Mouse (Mus musculus) hindbrain, embryonic 11.5 days (tissue): ENCODE data around the gene Afg3l1. TPM values are rescaled to one million over a fixed set of nuclear protein-coding genes. Genes with fewer than 3 reads are reported as not detected.
"Not testable (repeated sequence)": the region's sequence is repeated elsewhere in the genome, so short reads cannot be mapped to it uniquely, and the experiment has no call there.

Experiments
- ATAC-seq: fragments of 200-750 bp; cut with Nextera tagmentation; 2 replicates; pipeline ENCODE4 v1.8.0; 2017; ENCODE audit warnings: mild to moderate bottlenecking, moderate TSS enrichment, moderate library complexity; ENCODE audit not compliant: low FRiP score
- DNase-seq: peaks from one replicate; pipeline ENCODE4 v3.0.0-alpha.2; 2015; ENCODE audit warnings: low spot score
- H3K27ac ChIP-seq: fragments of 300-500 bp; sonication (generic); 2 replicates; pipeline ENCODE4 v1.5.1; 2014; ENCODE audit warnings: mild to moderate bottlenecking, low read depth, low read length
- H3K27me3 ChIP-seq: fragments of 300-500 bp; sonication (generic); 2 replicates; pipeline ENCODE4 v1.6.1; 2014; ENCODE audit warnings: mild to moderate bottlenecking, low read length, moderate library complexity, mixed read lengths; ENCODE audit not compliant: control insufficient read depth, insufficient read depth
- H3K36me3 ChIP-seq: fragments of 300-500 bp; sonication (generic); 2 replicates; pipeline ENCODE4 v1.6.1; 2014; ENCODE audit warnings: mild to moderate bottlenecking, low read length, moderate library complexity, mixed read lengths; ENCODE audit not compliant: control insufficient read depth, insufficient read depth
- H3K4me1 ChIP-seq: fragments of 300-500 bp; sonication (generic); replicated peaks from 2 replicates; pipeline ENCODE4 v1.6.1; 2014; ENCODE audit warnings: low read length, mixed read lengths; ENCODE audit not compliant: control insufficient read depth, insufficient read depth
- H3K4me2 ChIP-seq: fragments of 300-500 bp; sonication (generic); replicated peaks from 2 replicates; pipeline ENCODE4 v1.6.1; 2014; ENCODE audit warnings: mild to moderate bottlenecking, low read depth, low read length
- H3K4me3 ChIP-seq: fragments of 300-500 bp; sonication (generic); 2 replicates; pipeline ENCODE4 v1.5.1; 2014; ENCODE audit warnings: low read depth, low read length
- H3K9ac ChIP-seq: fragments of 300-500 bp; sonication (generic); 2 replicates; pipeline ENCODE4 v1.6.1; 2014; ENCODE audit warnings: low read depth, low read length
- H3K9me3 ChIP-seq: fragments of 300-500 bp; sonication (generic); 2 replicates; pipeline ENCODE4 v1.6.1; 2016; ENCODE audit warnings: low read length; ENCODE audit not compliant: control insufficient read depth
- WGBS: fragments of 180-500 bp; shearing (Covaris S2); extraction: QIAGEN DNeasy Blood & Tissue Kit; methylation state at CpG from one replicate; pipeline ENCODE4 v1.1.7; 2014; 5-methylcytosine and 5-hydroxymethylcytosine counted together
- polyA plus RNA-seq: library from polyadenylated mRNA; unstranded; fragments of >200 nt; fragmentation: Nextera tagmentation; extraction: Ambion mirVana; gene quantifications from 2 replicates; pipeline ENCODE4 v1.2.1, GENCODE M21; 2014

Afg3l1 gene
- polyA plus RNA-seq, 1 experiment from 2014 or later: 30.7 TPM

DNA sequence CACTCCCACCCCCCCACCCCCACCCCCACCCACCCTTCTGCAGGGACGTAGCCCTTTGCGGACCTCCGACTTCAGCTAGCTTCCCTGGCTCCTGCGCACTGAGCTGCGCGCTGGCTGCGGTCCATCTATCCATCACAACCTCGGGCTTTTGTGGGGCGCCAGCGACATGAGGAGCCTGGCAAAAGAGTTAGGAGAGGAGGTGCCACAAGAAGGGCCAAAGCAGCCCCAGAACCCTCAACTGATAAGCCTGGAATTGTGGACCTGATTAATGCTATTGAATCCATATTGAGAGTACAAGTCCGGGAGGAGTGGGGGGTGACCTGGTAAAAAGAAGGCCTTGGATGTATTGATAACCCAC, 37.8 kb downstream of the Afg3l1 start:
- H3K4me3 ChIP-seq: peak overlapping the region; percentile 78
- 2% methylated on average over 11 of the region's 11 CpGs for WGBS
- H3K9me3 ChIP-seq: no peaks in the 10 kb centered on the region
- peaks cover 4% of the 10 kb centered on the region; the same call in 1 of the 2 replicates for H3K27me3 ChIP-seq
- H3K36me3 ChIP-seq: no peaks in the 10 kb centered on the region
- peaks cover 8% of the 10 kb centered on the region; the same call in 1 of the 2 replicates for H3K4me1 ChIP-seq
- H3K4me2 ChIP-seq: peak overlapping the region; percentile 86
- DNase-seq: no peak
- H3K27ac ChIP-seq: no peak overlapping the region
- peak; percentile 0; the same call in 1 of the 2 replicates for ATAC-seq
- H3K9ac ChIP-seq: no peak overlapping the region

DNA sequence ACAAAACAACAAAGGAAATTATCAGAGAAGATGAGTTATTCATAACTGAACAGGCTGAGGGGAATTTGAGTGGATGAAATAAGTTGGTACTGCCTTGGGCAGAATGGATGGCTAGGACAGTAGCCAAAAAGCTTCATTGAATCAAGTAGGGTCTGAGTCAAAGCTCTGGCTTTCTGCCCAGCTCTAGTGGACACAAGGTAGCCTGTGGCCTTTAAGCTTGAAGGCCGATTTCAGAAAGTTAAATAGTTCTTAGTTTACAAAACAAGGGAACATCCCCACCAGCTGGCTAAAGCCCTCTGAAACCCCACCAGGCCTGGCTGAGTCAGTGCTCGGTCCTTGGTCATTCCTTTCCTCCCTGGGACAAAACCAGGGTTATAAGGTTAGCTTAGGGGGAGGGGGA, 38.9 kb downstream of the Afg3l1 start:
- peaks cover 4% of the 10 kb centered on the region; the same call in 1 of the 2 replicates for H3K27me3 ChIP-seq
- peaks cover 6% of the 10 kb centered on the region; the same call in 1 of the 2 replicates for H3K4me1 ChIP-seq
- no peaks in the 10 kb centered on the region for H3K9me3 ChIP-seq
- no peak overlapping the region for H3K4me3 ChIP-seq
- WGBS: 36% methylated on average over 2 of the region's 2 CpGs
- no peak overlapping the region for H3K27ac ChIP-seq
- DNase-seq (no peak), ATAC-seq (no peak)
- H3K36me3 ChIP-seq: no peaks in the 10 kb centered on the region
- no peak overlapping the region for H3K4me2 ChIP-seq
- H3K9ac ChIP-seq: no peak overlapping the region

DNA sequence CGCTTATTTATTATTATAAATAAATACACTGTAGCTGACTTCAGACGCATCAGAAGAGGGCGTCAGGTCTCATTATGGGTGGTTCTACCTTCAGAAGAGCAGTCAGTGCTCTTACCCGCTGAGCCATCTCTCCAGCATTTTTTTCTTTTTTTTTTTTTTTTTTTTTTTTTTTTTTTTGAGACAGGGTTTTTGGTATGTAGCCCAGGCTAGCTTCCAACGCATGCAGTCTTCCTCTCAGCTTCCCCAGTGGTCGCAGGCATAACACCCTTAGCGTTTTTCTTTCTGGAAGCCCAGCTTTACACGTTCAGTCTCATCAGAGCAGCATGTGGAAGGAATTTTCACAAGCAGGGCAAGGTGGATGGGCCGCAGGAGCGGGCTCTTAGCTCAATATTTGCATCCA, 40.5 kb downstream of the Afg3l1 start:
- 36% methylated on average over 10 of the region's 10 CpGs for WGBS

DNA sequence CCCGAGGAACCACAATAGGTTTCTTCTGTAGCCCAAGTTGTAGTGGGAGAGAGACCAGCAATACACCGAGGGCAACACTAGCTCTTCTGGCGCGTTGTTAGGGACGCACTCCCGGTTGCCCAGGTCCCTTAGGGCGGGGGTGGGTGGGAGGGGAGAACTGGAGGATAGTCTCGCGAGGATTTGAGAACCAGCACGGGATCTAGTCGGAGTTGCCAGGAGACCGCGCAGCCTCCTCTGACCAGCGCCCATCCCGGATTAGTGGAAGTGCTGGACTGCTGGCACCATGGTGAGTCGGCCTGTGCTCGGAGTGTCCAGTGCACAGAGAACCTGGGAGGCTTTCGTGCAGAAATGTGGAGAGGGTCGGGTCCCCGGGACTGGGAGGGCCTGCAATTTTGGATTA, 41.0 kb downstream of the Afg3l1 start, which contains the start of gene Gas8:
Gas8 (plus strand) TSS at position 168 of the 400 bp plus-strand sequence.
- peak within 1 kb of the TSS; percentile 89 for H3K4me2 ChIP-seq
- peaks cover 4% of the 10 kb centered on the region; the same call in 1 of the 2 replicates for H3K27me3 ChIP-seq
- H3K4me1 ChIP-seq: peaks cover 6% of the 10 kb centered on the region; the same call in 1 of the 2 replicates
- H3K9me3 ChIP-seq: no peaks in the 10 kb centered on the region
- peak; percentile 94 for DNase-seq
- ATAC-seq: peak; percentile 87
- 0% methylated on average over 20 of the region's 20 CpGs for WGBS
- H3K4me3 ChIP-seq: peak within 1 kb of the TSS; percentile 80
- peak within 1 kb of the TSS; percentile 91 for H3K9ac ChIP-seq
- peak within 1 kb of the TSS; percentile 49 for H3K27ac ChIP-seq
- H3K36me3 ChIP-seq: no peaks in the 10 kb centered on the region

More for the DNA sequence above, 40.5 kb downstream of the Afg3l1 start:
- no peak for ATAC-seq
- Histone ChIP-seq H3K4me2 (peak overlapping the region; percentile 30), H3K9ac (no peak overlapping the region), H3K27me3 (peaks cover 4% of the 10 kb centered on the region; the same call in 1 of the 2 replicates), H3K36me3 (no peaks in the 10 kb centered on the region), H3K27ac (no peak overlapping the region), H3K4me1 (peaks cover 6% of the 10 kb centered on the region; the same call in 1 of the 2 replicates), H3K9me3 (no peaks in the 10 kb centered on the region), H3K4me3 (peak overlapping the region; percentile 80; the same call in 1 of the 2 replicates)
- no peak for DNase-seq

DNA sequence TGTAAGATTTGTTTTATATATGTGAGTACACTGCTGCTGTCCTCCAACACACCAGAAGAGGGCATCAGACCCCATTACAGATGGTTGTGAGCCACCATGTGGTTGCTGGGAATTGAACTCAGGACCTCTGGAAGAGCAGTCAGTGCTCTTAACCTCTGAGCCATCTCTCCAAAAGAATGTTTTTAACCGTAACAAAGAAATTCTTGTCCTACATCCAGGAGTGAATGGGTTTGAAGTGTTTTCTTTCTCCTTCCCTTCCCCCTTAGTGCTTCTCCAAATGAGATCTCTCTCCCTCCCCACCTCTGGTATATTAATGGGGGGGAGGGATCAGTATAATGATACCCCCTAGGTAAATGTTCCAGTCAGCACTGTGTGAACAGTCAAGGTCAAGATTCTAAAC, 42.3 kb downstream of the Afg3l1 start:
- H3K4me1 ChIP-seq, H3K9me3 ChIP-seq, H3K9ac ChIP-seq, H3K27me3 ChIP-seq, H3K27ac ChIP-seq, H3K4me2 ChIP-seq, ATAC-seq, DNase-seq, H3K4me3 ChIP-seq, H3K36me3 ChIP-seq: not testable (repeated sequence)
- WGBS: 93% methylated on average over 1 of the region's 1 CpGs

DNA sequence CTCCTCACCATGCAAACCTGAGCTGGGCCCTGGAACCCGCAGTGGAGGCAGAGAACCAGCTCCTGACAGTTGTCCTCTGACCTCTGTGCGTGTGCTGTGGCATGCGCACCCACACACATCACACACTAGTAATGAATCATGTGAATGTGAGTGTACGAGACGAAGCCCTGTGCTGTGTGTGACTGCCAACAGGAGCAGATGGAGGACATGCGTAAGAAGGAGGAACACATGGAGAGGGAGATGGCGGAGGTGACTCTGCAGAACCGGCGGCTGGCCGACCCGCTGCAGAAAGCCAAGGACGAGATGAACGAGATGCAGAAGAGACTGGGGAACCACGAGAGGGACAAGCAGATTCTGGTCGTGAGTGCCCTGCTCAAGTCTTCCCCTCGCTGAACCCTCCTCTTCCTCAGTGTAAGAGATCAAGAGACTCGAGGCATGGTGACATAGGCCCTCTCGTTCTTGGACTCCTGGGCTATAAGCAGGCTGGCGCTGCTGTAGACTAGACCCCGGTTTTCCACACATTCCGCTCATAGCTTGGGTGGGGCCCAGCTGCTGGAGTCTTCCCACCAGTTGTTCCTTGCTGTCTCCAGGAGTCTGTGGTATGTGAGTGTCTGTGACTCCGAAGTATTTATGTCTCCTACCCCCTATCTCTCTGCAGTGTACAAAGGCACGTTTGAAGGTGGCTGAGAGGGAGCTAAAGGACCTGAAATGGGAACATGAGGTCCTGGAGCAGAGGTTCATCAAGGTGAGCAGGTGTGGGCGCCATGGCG, 50.2 kb downstream of the Afg3l1 start:
- WGBS: 93% methylated on average over 25 of the region's 25 CpGs
- Histone ChIP-seq H3K9me3 (no peaks in the 10 kb centered on the region), H3K9ac (no peak overlapping the region), H3K27me3 (no peaks in the 10 kb centered on the region), H3K27ac (no peak overlapping the region), H3K4me2 (no peak overlapping the region), H3K36me3 (peaks cover 20% of the 10 kb centered on the region), H3K4me3 (no peak overlapping the region), H3K4me1 (no peaks in the 10 kb centered on the region)
- no peak for ATAC-seq
- DNase-seq: no peak

DNA sequence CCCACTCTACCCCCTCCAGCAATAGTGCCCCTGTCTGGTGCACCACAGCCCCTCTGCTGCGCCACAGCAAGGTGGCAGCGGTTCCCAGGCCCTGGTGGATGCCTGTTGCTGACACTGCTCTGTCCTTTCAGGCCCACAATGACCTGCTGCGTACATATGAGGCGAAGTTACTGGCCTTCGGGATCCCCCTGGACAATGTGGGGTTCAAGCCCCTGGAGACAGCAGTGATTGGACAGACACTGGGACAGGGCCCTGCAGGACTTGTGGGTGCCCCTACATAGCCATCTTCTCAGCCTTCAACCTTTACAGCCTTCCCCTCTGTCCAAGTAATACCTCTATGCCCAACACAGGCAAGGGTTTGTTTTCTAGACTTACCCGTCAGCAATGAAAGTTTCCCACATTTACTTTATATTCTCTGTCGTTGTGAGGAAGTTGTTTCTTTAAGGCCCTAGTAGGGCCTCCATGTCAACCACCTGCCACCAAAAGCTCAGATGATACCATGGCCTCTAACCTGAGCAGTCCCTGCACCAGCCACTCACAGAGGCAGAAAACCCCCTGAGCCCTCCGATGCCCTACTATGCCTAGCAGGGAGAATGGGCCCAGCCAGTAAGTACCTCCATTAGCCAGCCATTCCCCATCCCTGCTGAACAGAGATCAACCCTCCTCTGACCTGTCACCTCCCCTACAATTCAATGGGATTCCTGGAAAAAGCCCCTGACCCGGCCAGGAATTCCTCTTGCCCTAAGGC, 58.7 kb downstream of the Afg3l1 start:
- Histone ChIP-seq H3K27ac (no peak overlapping the region), H3K4me2 (no peak overlapping the region), H3K4me1 (no peaks in the 10 kb centered on the region), H3K4me3 (no peak overlapping the region), H3K27me3 (peaks cover 3% of the 10 kb centered on the region; the same call in 1 of the 2 replicates), H3K9ac (no peak overlapping the region), H3K36me3 (peaks cover 3% of the 10 kb centered on the region), H3K9me3 (no peaks in the 10 kb centered on the region)
- ATAC-seq (no peak), DNase-seq (no peak)
- WGBS: 91% methylated on average over 9 of the region's 9 CpGs

DNA sequence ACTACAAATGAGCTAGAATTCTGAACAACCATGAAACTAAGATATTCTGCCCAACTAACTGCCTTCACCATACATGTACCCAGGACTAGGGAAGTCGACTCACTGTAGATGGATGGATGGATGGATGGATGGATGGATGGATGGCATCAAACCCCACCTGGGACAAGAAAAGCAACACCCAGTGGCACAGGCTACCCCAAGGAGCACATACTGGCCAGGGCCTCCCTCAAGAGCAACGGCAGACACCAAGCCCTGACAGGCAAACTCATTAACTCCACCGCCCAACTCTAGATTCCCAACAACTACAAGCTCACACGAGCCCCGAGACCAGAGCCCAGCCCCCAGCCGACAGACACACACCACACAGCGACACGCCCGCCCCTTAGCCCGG, 59.3 kb downstream of the Afg3l1 start:
- H3K4me1 ChIP-seq: no peaks in the 10 kb centered on the region
- H3K4me2 ChIP-seq: no peak overlapping the region
- 21% methylated on average over 8 of the region's 10 CpGs for WGBS
- ATAC-seq (no peak), DNase-seq (peak; percentile 11)
- no peak overlapping the region for H3K9ac ChIP-seq
- no peak overlapping the region for H3K27ac ChIP-seq
- peaks cover 3% of the 10 kb centered on the region for H3K36me3 ChIP-seq
- peaks cover 3% of the 10 kb centered on the region; the same call in 1 of the 2 replicates for H3K27me3 ChIP-seq
- H3K9me3 ChIP-seq: no peaks in the 10 kb centered on the region
- H3K4me3 ChIP-seq: no peak overlapping the region
